Mouse (Mus musculus): ENCODE measurements around the gene Ahcyl2. TPM values are rescaled to one million over a fixed set of nuclear protein-coding genes. Genes with fewer than 3 reads are reported as not detected.

Ahcyl2 gene
- polyA plus RNA-seq, 1 experiment from 2014 or later, result 33.9 TPM

GRCm38 (mm10) chr6:29827291-29828242 lies 59.8 kb downstream of the Ahcyl2 start:
- Histone ChIP-seq H3K4me3 (ENCODE audit: low read depth, low read length) (no peak overlapping the region), H3K9ac (replicated peaks; ENCODE audit: low read depth, low read length) (no peak overlapping the region), H3K27ac (ENCODE audit: low read length) (no peak overlapping the region), H3K9me3 (ENCODE audit: control insufficient read depth, low read depth, low read length) (no peaks in the 10 kb centered on the region), H3K4me2 (replicated peaks; ENCODE audit: low read depth, low read length) (no peak overlapping the region), H3K27me3 (ENCODE audit: control insufficient read depth, insufficient read depth, low read length) (no peaks in the 10 kb centered on the region), H3K36me3 (ENCODE audit: control insufficient read depth, insufficient read depth, low read length) (no peaks in the 10 kb centered on the region), H3K4me1 (ENCODE audit: control insufficient read depth, insufficient read depth, low read length) (no peaks in the 10 kb centered on the region)
- 81% methylated on average over 5 of the region's 5 CpGs for WGBS
- no peak for ATAC-seq (ENCODE audit: insufficient number of reproducible peaks, insufficient read depth, low FRiP score, low read depth)

GRCm38 (mm10) chr6:29828574-29829234 lies 60.9 kb downstream of the Ahcyl2 start:
- Histone ChIP-seq H3K27me3 (ENCODE audit: control insufficient read depth, insufficient read depth, low read length) (no peaks in the 10 kb centered on the region), H3K9ac (replicated peaks; ENCODE audit: low read depth, low read length) (no peak overlapping the region), H3K9me3 (ENCODE audit: control insufficient read depth, low read depth, low read length) (no peaks in the 10 kb centered on the region), H3K4me1 (ENCODE audit: control insufficient read depth, insufficient read depth, low read length) (no peaks in the 10 kb centered on the region), H3K4me3 (ENCODE audit: low read depth, low read length) (no peak overlapping the region), H3K27ac (ENCODE audit: low read length) (no peak overlapping the region), H3K36me3 (ENCODE audit: control insufficient read depth, insufficient read depth, low read length) (no peaks in the 10 kb centered on the region), H3K4me2 (replicated peaks; ENCODE audit: low read depth, low read length) (no peak overlapping the region)
- no peak for ATAC-seq (ENCODE audit: insufficient number of reproducible peaks, insufficient read depth, low FRiP score, low read depth)
- WGBS, result 75% methylated on average over 3 of the region's 3 CpGs

- 89% methylated on average over 4 of the region's 4 CpGs for WGBS
- no peak overlapping the region for H3K4me2 ChIP-seq (replicated peaks; ENCODE audit: low read depth, low read length)
- no peak overlapping the region for H3K27ac ChIP-seq (ENCODE audit: low read length)
- ATAC-seq (ENCODE audit: insufficient number of reproducible peaks, insufficient read depth, low FRiP score, low read depth), result no peak
- no peak overlapping the region for H3K9ac ChIP-seq (replicated peaks; ENCODE audit: low read depth, low read length)
- H3K9me3 ChIP-seq (ENCODE audit: control insufficient read depth, low read depth, low read length), result no peaks in the 10 kb centered on the region
- no peaks in the 10 kb centered on the region for H3K4me1 ChIP-seq (ENCODE audit: control insufficient read depth, insufficient read depth, low read length)
- no peak overlapping the region for H3K4me3 ChIP-seq (ENCODE audit: low read depth, low read length)
- no peaks in the 10 kb centered on the region for H3K27me3 ChIP-seq (ENCODE audit: control insufficient read depth, insufficient read depth, low read length)
- no peaks in the 10 kb centered on the region for H3K36me3 ChIP-seq (ENCODE audit: control insufficient read depth, insufficient read depth, low read length)
These were observed 64.5 kb downstream of the Ahcyl2 start for GRCm38 (mm10) chr6:29832356-29832755.

GRCm38 (mm10) chr6:29833117-29833516 lies 65.3 kb downstream of the Ahcyl2 start:
- no peak for ATAC-seq (ENCODE audit: insufficient number of reproducible peaks, insufficient read depth, low FRiP score, low read depth)
- 80% methylated on average over 4 of the region's 4 CpGs for WGBS

GRCm38 (mm10) chr6:29833568-29834255 lies 65.9 kb downstream of the Ahcyl2 start:
- no peaks in the 10 kb centered on the region for H3K27me3 ChIP-seq (ENCODE audit: control insufficient read depth, insufficient read depth, low read length)
- no peak overlapping the region for H3K4me3 ChIP-seq (ENCODE audit: low read depth, low read length)
- ATAC-seq (ENCODE audit: insufficient number of reproducible peaks, insufficient read depth, low FRiP score, low read depth), result no peak
- no peak overlapping the region for H3K4me2 ChIP-seq (replicated peaks; ENCODE audit: low read depth, low read length)
- no peaks in the 10 kb centered on the region for H3K36me3 ChIP-seq (ENCODE audit: control insufficient read depth, insufficient read depth, low read length)
- H3K9ac ChIP-seq (replicated peaks; ENCODE audit: low read depth, low read length), result no peak overlapping the region
- WGBS, result 63% methylated on average over 4 of the region's 4 CpGs
- H3K27ac ChIP-seq (ENCODE audit: low read length), result no peak overlapping the region
- H3K4me1 ChIP-seq (ENCODE audit: control insufficient read depth, insufficient read depth, low read length), result no peaks in the 10 kb centered on the region
- no peaks in the 10 kb centered on the region for H3K9me3 ChIP-seq (ENCODE audit: control insufficient read depth, low read depth, low read length)

More at GRCm38 (mm10) chr6:29833117-29833516, 65.3 kb downstream of the Ahcyl2 start:
- no peaks in the 10 kb centered on the region for H3K27me3 ChIP-seq (ENCODE audit: control insufficient read depth, insufficient read depth, low read length)
- no peak overlapping the region for H3K9ac ChIP-seq (replicated peaks; ENCODE audit: low read depth, low read length)
- no peak overlapping the region for H3K4me2 ChIP-seq (replicated peaks; ENCODE audit: low read depth, low read length)
- no peak overlapping the region for H3K27ac ChIP-seq (ENCODE audit: low read length)
- H3K36me3 ChIP-seq (ENCODE audit: control insufficient read depth, insufficient read depth, low read length), result no peaks in the 10 kb centered on the region
- no peaks in the 10 kb centered on the region for H3K4me1 ChIP-seq (ENCODE audit: control insufficient read depth, insufficient read depth, low read length)
- H3K4me3 ChIP-seq (ENCODE audit: low read depth, low read length), result no peak overlapping the region
- H3K9me3 ChIP-seq (ENCODE audit: control insufficient read depth, low read depth, low read length), result no peaks in the 10 kb centered on the region

GRCm38 (mm10) chr6:29835543-29836177 lies 67.8 kb downstream of the Ahcyl2 start:
- Histone ChIP-seq H3K36me3 (ENCODE audit: control insufficient read depth, insufficient read depth, low read length) (no peaks in the 10 kb centered on the region), H3K4me3 (ENCODE audit: low read depth, low read length) (no peak overlapping the region), H3K4me2 (replicated peaks; ENCODE audit: low read depth, low read length) (no peak overlapping the region), H3K9ac (replicated peaks; ENCODE audit: low read depth, low read length) (no peak overlapping the region), H3K9me3 (ENCODE audit: control insufficient read depth, low read depth, low read length) (no peaks in the 10 kb centered on the region), H3K27me3 (ENCODE audit: control insufficient read depth, insufficient read depth, low read length) (no peaks in the 10 kb centered on the region), H3K27ac (ENCODE audit: low read length) (no peak overlapping the region), H3K4me1 (ENCODE audit: control insufficient read depth, insufficient read depth, low read length) (no peaks in the 10 kb centered on the region)
- 67% methylated on average over 3 of the region's 3 CpGs for WGBS
- ATAC-seq (ENCODE audit: insufficient number of reproducible peaks, insufficient read depth, low FRiP score, low read depth), result no peak

- Histone ChIP-seq H3K4me1 (ENCODE audit: control insufficient read depth, insufficient read depth, low read length) (no peaks in the 10 kb centered on the region), H3K36me3 (ENCODE audit: control insufficient read depth, insufficient read depth, low read length) (no peaks in the 10 kb centered on the region), H3K9me3 (ENCODE audit: control insufficient read depth, low read depth, low read length) (no peaks in the 10 kb centered on the region), H3K4me2 (replicated peaks; ENCODE audit: low read depth, low read length) (no peak overlapping the region), H3K4me3 (ENCODE audit: low read depth, low read length) (no peak overlapping the region), H3K27ac (ENCODE audit: low read length) (no peak overlapping the region), H3K9ac (replicated peaks; ENCODE audit: low read depth, low read length) (no peak overlapping the region), H3K27me3 (ENCODE audit: control insufficient read depth, insufficient read depth, low read length) (no peaks in the 10 kb centered on the region)
- WGBS, result 76% methylated on average over 2 of the region's 2 CpGs
- ATAC-seq (ENCODE audit: insufficient number of reproducible peaks, insufficient read depth, low FRiP score, low read depth), result no peak
These were observed 69.8 kb downstream of the Ahcyl2 start for GRCm38 (mm10) chr6:29837579-29837978.

- no peaks in the 10 kb centered on the region for H3K4me1 ChIP-seq (ENCODE audit: control insufficient read depth, insufficient read depth, low read length)
- ATAC-seq (ENCODE audit: insufficient number of reproducible peaks, insufficient read depth, low FRiP score, low read depth), result no peak
These were observed 70.7 kb downstream of the Ahcyl2 start for GRCm38 (mm10) chr6:29838531-29838930.

More at GRCm38 (mm10) chr6:29838531-29838930, 70.7 kb downstream of the Ahcyl2 start:
- no peaks in the 10 kb centered on the region for H3K36me3 ChIP-seq (ENCODE audit: control insufficient read depth, insufficient read depth, low read length)
- no peak overlapping the region for H3K9ac ChIP-seq (replicated peaks; ENCODE audit: low read depth, low read length)
- no peak overlapping the region for H3K4me3 ChIP-seq (ENCODE audit: low read depth, low read length)
- H3K27ac ChIP-seq (ENCODE audit: low read length), result no peak overlapping the region
- H3K9me3 ChIP-seq (ENCODE audit: control insufficient read depth, low read depth, low read length), result no peaks in the 10 kb centered on the region
- H3K4me2 ChIP-seq (replicated peaks; ENCODE audit: low read depth, low read length), result no peak overlapping the region
- no peaks in the 10 kb centered on the region for H3K27me3 ChIP-seq (ENCODE audit: control insufficient read depth, insufficient read depth, low read length)
- WGBS, result 82% methylated on average over 3 of the region's 3 CpGs

All from stomach, embryonic 14.5 days (tissue).